Mouse (Mus musculus) stomach, postnatal 0 days (tissue): ENCODE measurements around the gene Pheta1. TPM values are rescaled to one million over a fixed set of nuclear protein-coding genes. Genes with fewer than 3 reads are reported as not detected.

Experiments
- ATAC-seq: fragments of 200-750 bp; cut with Nextera tagmentation; 2 replicates; pipeline ENCODE4 v1.8.0; 2017; ENCODE audit not compliant: low FRiP score, low TSS enrichment
- DNase-seq: peaks from one replicate; pipeline ENCODE4 v3.0.0-alpha.2; 2016; ENCODE audit warnings: low spot score
- H3K27ac ChIP-seq: fragments of 300-500 bp; sonication (generic); replicated peaks from 2 replicates; pipeline ENCODE4 v1.5.1; 2014; ENCODE audit warnings: mild to moderate bottlenecking, control low read depth
- H3K27me3 ChIP-seq: fragments of 300-500 bp; sonication (generic); 2 replicates; pipeline ENCODE4 v1.6.1; 2014; ENCODE audit warnings: low read length; ENCODE audit not compliant: control insufficient read depth, insufficient read depth
- H3K36me3 ChIP-seq: fragments of 300-500 bp; sonication (generic); 2 replicates; pipeline ENCODE4 v1.6.1; 2014; ENCODE audit warnings: low read length, mixed read lengths; ENCODE audit not compliant: control insufficient read depth, insufficient read depth
- H3K4me1 ChIP-seq: fragments of 300-500 bp; sonication (generic); replicated peaks from 2 replicates; pipeline ENCODE4 v1.6.1; 2014; ENCODE audit warnings: antibody characterized with exemption; ENCODE audit not compliant: control insufficient read depth, insufficient read depth
- H3K4me2 ChIP-seq: fragments of 300-500 bp; sonication (generic); replicated peaks from 2 replicates; pipeline ENCODE4 v1.6.1; 2014; ENCODE audit warnings: low read depth, mild to moderate bottlenecking, control low read depth, moderate library complexity
- H3K4me3 ChIP-seq: fragments of 300-500 bp; sonication (generic); 2 replicates; pipeline ENCODE4 v1.5.1; 2014; ENCODE audit warnings: low read depth, low read length, control low read depth
- H3K9ac ChIP-seq: fragments of 300-500 bp; sonication (generic); 2 replicates; pipeline ENCODE4 v1.6.1; 2014; ENCODE audit warnings: mild to moderate bottlenecking, low read length, control low read depth, mixed read lengths
- H3K9me3 ChIP-seq: fragments of 300-500 bp; sonication (generic); 2 replicates; pipeline ENCODE4 v1.6.1; 2016; ENCODE audit warnings: low read length; ENCODE audit not compliant: control insufficient read depth
- CTCF ChIP-seq: IDR thresholded peaks from 2 replicates; pipeline ENCODE4 v1.5.1; 2016; ENCODE audit warnings: antibody characterized with exemption, low read depth, mild to moderate bottlenecking, moderate library complexity
- EP300 ChIP-seq: optimal IDR thresholded peaks from 2 replicates; pipeline ENCODE3; 2016; ENCODE audit warnings: antibody characterized with exemption
- whole genome bisulfite sequencing: fragments of 180-500 bp; shearing (Covaris S2); extraction: QIAGEN DNeasy Blood & Tissue Kit; methylation state at CpG from one replicate; pipeline ENCODE4 v1.1.7; 2014; 5-methylcytosine and 5-hydroxymethylcytosine counted together
- polyA plus RNA-seq: library from polyadenylated mRNA; unstranded; fragments of >200 nt; fragmentation: Nextera tagmentation; extraction: Ambion mirVana; gene quantifications from 2 replicates; pipeline ENCODE4 v1.2.1, GENCODE M21; 2015

The Pheta1 gene
- polyA plus RNA-seq, 1 experiment from 2014 or later = 24.3 TPM

- no peak for TF ChIP-seq CTCF
- TF ChIP-seq EP300 = peak; percentile 84
- Histone ChIP-seq H3K27me3 (no peaks in the 10 kb centered on the region), H3K9me3 (no peaks in the 10 kb centered on the region), H3K36me3 (no peaks in the 10 kb centered on the region), H3K4me2 (peak overlapping the region; percentile 80), H3K27ac (peak overlapping the region; percentile 92), H3K9ac (peak overlapping the region; percentile 69), H3K4me3 (peak overlapping the region; percentile 74), H3K4me1 (peaks cover 13% of the 10 kb centered on the region)
- ATAC-seq (peak; percentile 22), DNase-seq (peak; percentile 74)
- WGBS = 4% methylated on average over 46 of the region's 46 CpGs
Observed at GRCm38 (mm10) chr5:121838341-121839127, 10.2 kb upstream of the Pheta1 start.

GRCm38 (mm10) chr5:121839128-121839473, 9.7 kb upstream of the Pheta1 start:
- no peak for TF ChIP-seq CTCF
- no peak for TF ChIP-seq EP300
- Histone ChIP-seq H3K4me2 (peak overlapping the region; percentile 80), H3K4me1 (peaks cover 7% of the 10 kb centered on the region), H3K36me3 (no peaks in the 10 kb centered on the region), H3K27ac (peak overlapping the region; percentile 92), H3K9me3 (no peaks in the 10 kb centered on the region), H3K4me3 (peak overlapping the region; percentile 74), H3K9ac (peak overlapping the region; percentile 69), H3K27me3 (no peaks in the 10 kb centered on the region)
- ATAC-seq (no peak), DNase-seq (no peak)
- WGBS = 27% methylated on average over 7 of the region's 7 CpGs

DNA sequence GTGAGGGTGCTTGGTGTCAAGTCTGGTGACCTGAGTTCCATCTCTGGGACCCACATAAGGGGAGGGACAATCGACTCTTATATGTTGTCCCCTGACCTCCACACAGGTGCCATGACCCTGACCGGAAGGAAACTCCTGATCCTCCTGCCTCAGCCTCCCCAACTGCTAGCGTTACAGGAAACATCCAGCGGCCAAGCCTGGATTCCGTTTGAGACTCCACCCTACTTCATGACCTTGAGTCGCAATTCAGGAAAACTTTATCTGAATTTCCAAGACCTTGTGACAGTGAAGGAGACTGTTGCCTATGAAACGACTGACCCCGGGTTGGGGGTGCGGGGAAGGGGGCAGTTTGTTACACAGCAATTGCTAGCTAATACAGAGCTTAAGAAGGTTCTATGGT, 7.3 kb upstream of the Pheta1 start:
- Histone ChIP-seq H3K27me3 (no peaks in the 10 kb centered on the region), H3K4me3 (no peak overlapping the region), H3K4me2 (no peak overlapping the region), H3K9me3 (no peaks in the 10 kb centered on the region), H3K36me3 (no peaks in the 10 kb centered on the region), H3K9ac (no peak overlapping the region), H3K4me1 (peaks cover 7% of the 10 kb centered on the region), H3K27ac (no peak overlapping the region)
- WGBS = 86% methylated on average over 9 of the region's 9 CpGs
- DNase-seq = no peak
- no peak for ATAC-seq
- TF ChIP-seq EP300 (no peak), CTCF (no peak)

DNA sequence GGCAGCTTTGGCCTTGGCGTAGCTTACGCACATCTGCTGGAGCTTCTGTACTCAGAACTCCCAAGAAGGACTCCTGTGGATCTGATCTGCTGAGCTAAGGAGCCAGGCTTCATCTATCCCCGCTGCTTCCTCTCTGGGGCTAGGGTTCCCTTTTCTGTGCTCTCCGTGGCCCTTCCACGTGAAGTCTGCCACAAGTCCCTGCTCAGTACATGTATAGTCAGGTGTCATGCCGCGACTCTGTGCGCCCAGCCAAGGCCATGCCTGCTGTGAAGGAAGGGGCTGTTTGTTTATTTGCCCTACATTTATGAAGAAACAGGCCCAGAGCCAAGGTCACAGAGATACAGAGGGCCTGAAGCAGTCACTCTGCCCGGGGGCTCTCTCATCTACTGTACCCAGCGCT, 6.8 kb upstream of the Pheta1 start:
- WGBS = 48% methylated on average over 10 of the region's 10 CpGs
- no peaks in the 10 kb centered on the region for H3K9me3 ChIP-seq
- H3K4me2 ChIP-seq = no peak overlapping the region
- H3K4me1 ChIP-seq = peaks cover 7% of the 10 kb centered on the region
- ATAC-seq (no peak), DNase-seq (no peak)
- no peak overlapping the region for H3K4me3 ChIP-seq
- H3K27ac ChIP-seq = peak overlapping the region; percentile 6; the same call in 1 of the 2 replicates
- no peaks in the 10 kb centered on the region for H3K36me3 ChIP-seq
- no peak overlapping the region for H3K9ac ChIP-seq
- TF ChIP-seq EP300 = no peak
- TF ChIP-seq CTCF = no peak
- no peaks in the 10 kb centered on the region for H3K27me3 ChIP-seq

DNA sequence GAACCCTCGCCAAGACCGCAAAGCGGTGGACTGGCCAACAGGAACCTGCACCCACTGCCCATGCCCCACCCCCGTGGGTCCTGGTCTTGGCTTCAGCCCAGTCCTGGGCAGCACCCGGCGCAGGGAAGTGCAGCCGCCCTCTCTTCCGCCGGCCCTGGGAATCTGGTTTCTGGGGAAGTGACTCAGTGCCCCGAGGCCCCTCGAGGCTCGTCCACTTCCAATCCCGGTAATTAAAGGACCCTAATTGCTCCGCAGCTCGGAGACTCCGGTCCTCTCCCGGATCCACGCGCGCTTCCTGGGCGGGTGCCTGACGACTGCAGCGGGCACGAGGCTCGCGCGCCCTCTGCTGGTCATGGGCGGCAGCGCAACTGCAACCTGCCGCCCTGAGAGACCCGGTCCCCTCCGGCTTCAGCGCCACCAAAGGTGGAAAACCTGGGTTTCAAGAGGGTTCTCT, 6.1 kb upstream of the Pheta1 start:
- H3K9ac ChIP-seq = peak overlapping the region; percentile 60

More for the DNA sequence above, 6.1 kb upstream of the Pheta1 start:
- H3K27ac ChIP-seq = peak overlapping the region; percentile 13; the same call in 1 of the 2 replicates
- ATAC-seq (peak; percentile 52), DNase-seq (peak; percentile 86)
- H3K36me3 ChIP-seq = no peaks in the 10 kb centered on the region
- peak overlapping the region; percentile 88 for H3K4me2 ChIP-seq
- H3K4me3 ChIP-seq = peak overlapping the region; percentile 48
- H3K27me3 ChIP-seq = no peaks in the 10 kb centered on the region
- WGBS = under 1% methylated on average over 33 of the region's 33 CpGs
- no peaks in the 10 kb centered on the region for H3K9me3 ChIP-seq
- TF ChIP-seq CTCF = peak; percentile 99
- TF ChIP-seq EP300 = no peak
- peaks cover 5% of the 10 kb centered on the region for H3K4me1 ChIP-seq
